Mouse (Mus musculus): ENCODE results near the gene Sparc.
"Not testable (repeated sequence)": the region's sequence is repeated elsewhere in the genome, so short reads cannot be mapped to it uniquely, and the experiment has no call there.

The Sparc gene

GRCm38 (mm10) chr11:55436089-55436488, 13.1 kb upstream of the Sparc start:
- no peak for DNase-seq (ENCODE audit: low spot score in 2 of 2)

DNA sequence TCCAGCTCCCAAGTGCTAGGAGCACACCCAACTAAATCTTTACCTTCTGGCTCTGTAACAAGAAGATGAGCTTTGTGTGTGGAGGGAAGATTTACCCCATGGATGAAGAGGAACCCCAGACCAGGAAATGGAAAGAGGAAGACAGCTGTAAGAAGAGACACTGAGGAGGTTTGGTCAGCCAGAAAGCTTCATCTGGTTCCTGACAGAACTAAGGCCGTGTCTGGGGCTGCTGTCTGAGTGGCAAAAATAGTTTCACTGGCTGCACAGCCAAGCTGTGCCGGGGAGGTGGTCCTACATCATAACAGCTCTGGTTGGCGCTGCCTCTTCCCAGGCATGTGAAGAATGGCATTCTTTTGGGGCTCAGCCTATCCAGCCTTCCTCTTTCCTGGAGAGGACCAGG, 10.0 kb upstream of the Sparc start:
- no peak for DNase-seq (ENCODE audit: low spot score in 2 of 2)

DNA sequence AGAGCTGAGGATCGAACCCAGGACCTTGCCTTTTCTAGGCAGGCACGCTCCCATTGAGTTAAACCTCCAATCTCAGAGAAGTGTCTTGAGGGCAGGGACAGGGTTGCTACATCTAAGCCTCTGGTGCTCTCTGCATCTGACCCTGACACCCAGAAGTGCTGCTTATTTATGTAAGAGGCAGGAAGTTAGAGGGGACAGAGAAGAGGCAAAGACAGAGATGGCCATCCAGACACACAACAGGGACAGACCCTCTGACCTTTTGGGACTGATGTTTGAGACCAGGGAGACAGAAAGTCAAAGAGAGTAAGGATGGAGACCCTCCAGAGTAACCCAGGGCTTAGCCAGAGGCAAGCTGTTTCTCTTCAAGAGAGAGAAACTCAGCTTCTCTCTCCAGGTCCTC, 7.0 kb upstream of the Sparc start:
- DNase-seq (ENCODE audit: low spot score in 2 of 2) = no peak

GRCm38 (mm10) chr11:55428186-55429012, 5.4 kb upstream of the Sparc start:
- DNase-seq (ENCODE audit: low spot score in 2 of 2) = no peak

DNA sequence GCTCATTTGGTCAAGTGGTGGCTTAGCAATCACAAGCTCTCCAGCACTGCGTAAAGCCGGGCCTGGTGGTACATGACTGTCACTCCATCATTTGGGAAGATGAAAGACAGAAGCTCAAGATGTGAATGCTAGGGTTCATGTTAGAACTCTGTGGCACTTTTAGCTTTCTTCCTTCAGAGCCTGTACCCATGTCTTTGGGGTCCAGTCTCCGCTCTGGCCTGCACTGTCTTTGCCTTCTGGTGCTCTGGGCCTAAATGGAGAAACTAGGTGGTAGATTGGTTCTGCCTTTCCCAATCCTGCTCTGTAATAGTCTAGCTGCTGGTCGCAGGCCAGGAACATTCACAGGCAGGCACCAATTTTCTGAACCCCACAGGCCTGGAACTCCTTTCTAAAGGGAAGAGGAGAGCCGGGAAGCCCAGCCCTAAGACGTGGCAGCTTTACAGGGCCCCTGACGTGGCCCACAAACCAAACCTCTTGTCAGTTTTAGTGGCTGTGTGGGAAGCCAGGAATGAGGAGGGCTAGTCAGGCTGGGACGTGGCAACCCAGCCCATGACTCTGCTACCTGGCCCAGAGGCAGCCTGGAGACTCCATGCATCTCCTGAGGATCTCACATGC, 1.9 kb upstream of the Sparc start:
- no peak for DNase-seq (ENCODE audit: low spot score in 2 of 2)

GRCm38 (mm10) chr11:55423756-55424155, 773 bp upstream of the Sparc start:
- DNase-seq (ENCODE audit: low spot score in 2 of 2) = peak; percentile 25 to 34

DNA sequence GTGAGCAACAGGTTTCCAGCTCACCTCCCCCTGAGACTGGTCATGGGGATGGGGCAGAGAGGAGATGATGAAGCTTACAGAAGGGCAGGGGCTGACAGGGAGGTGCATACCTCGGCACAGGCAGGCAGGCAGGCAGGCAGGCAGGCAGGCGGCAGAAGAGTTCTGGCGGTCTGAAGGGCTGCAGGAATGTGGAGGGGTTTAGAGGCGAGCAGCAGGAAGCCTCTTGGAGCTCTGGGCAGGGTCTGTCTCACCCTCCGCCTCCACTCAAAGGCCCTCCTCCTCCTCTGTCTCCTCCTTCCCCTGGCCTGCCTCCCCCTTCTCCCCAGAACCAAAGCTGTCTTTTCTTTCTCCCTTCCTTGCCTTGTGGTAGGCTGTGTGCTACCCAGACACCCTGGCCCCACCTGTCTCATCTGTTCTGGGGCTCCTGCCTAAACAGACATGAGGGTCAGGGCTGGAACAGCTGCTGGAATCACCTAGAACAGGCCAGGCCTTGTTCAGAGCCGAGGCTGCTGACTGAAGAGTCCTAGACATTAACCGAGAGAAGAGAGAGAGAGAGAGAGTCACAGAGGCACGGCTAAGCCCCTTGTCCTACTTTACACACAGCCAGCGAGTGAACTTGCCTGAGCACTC, 3.2 kb downstream of the Sparc start:
- DNase-seq (ENCODE audit: low spot score in 2 of 2) = no peak

- peak in 1 of 2 experiments; percentile 44 for DNase-seq (ENCODE audit: low spot score in 2 of 2)
Measured at GRCm38 (mm10) chr11:55419296-55419677, 3.7 kb downstream of the Sparc start.

- DNase-seq (ENCODE audit: low spot score in 2 of 2) = no peak
Measured at GRCm38 (mm10) chr11:55418704-55419061, 4.3 kb downstream of the Sparc start.

DNA sequence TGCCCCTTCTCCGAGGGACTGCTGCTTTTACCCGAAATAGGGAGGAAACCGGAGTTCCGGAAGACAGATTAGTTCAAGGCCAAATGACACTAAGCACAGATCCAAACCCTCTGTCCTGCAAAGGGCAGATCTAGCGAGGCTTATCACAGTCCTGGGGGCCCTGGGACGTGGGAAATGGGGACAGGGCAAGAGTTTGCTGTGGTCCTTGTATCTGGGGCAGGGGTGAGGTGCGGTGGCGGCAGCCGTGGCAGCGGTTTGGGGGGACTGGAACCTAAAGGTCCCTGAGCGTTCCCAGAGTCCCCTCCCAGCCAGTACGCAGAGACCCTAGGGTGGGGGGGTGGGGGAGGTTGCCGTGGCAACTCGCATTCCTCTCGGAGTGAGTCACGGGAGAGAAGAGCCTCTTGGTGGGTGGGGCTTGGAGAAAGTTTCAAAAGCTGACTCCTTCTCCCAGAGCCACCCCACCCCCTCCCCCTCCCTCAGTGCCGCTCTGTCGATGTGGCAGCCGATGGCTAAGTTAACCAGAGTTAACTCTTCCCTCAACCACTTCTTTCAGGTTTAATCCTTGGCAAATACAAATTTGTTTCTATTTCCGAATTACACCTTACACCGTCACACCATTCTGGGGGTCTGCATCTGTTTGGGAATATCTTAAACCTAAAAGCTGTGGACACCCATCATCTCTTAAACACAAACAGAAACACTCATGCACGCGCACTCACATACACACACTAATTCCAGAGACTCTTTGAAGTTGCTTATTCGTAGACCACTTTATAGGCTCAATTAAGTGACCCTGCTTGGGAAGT, 4.9 kb downstream of the Sparc start:
- no peak for DNase-seq (ENCODE audit: low spot score in 2 of 2)

GRCm38 (mm10) chr11:55416609-55417265, 6.2 kb downstream of the Sparc start:
- DNase-seq (ENCODE audit: low spot score in 2 of 2) = no peak

DNA sequence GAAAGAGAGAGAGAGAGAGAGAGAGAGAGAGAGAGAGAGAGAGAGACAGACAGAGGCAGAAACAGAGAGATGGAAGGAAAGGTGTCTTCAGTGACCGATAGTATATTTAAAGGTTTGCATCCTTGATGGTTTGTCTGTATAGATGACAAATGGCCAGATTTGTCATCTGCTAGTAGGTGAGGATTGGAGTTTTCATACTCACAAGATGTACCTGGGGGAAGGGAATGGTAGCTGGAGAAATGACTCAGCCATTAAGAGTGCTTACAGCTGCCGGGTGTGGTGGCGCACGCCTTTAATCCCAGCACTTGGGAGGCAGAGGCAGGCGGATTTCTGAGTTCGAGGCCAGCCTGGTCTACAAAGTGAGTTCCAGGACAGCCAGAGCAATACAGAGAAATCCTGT, 7.3 kb downstream of the Sparc start:
- not testable (repeated sequence) for DNase-seq (ENCODE audit: low spot score in 2 of 2)

GRCm38 (mm10) chr11:55415036-55415704, 7.8 kb downstream of the Sparc start:
- DNase-seq (ENCODE audit: low spot score in 2 of 2) = no peak

DNA sequence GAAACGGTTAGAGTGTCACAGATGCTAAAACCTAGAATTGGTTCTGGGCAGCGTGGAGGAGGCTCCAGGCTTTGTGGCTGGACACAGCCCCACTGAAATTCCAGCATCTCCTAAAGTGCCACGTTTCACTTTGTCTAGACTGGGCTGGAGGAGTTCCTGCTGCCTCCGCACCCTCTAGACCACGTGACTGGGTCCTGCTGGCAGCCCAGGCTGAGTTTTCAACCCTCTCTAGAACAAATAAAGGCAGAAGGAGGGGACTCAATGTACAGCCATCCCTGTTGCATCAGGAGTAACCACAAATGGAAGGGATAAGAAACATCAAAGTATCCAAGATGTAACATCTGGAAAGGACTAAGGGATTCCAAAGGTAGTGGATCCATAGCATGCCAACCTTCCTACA, 8.7 kb downstream of the Sparc start:
- no peak for DNase-seq (ENCODE audit: low spot score in 2 of 2)

DNA sequence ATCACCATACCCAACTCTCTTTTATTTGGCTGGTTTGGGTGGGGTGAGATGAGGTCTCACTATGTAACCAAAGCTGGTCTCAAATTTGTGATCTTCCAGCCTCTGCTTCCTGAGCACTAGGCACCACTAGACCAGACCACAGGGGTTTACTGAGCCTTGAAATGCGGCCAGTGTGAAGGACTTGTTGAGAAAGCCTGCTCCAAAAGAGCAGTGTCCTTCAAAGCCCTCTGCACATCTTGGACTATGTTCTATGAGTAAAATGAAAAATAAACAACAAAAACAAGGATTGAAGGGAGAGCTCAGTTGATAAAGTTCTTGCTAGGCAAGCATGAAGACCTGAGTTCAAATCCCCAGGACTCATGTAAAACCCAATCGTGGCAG, 9.6 kb downstream of the Sparc start:
- DNase-seq (ENCODE audit: low spot score in 2 of 2) = no peak

DNA sequence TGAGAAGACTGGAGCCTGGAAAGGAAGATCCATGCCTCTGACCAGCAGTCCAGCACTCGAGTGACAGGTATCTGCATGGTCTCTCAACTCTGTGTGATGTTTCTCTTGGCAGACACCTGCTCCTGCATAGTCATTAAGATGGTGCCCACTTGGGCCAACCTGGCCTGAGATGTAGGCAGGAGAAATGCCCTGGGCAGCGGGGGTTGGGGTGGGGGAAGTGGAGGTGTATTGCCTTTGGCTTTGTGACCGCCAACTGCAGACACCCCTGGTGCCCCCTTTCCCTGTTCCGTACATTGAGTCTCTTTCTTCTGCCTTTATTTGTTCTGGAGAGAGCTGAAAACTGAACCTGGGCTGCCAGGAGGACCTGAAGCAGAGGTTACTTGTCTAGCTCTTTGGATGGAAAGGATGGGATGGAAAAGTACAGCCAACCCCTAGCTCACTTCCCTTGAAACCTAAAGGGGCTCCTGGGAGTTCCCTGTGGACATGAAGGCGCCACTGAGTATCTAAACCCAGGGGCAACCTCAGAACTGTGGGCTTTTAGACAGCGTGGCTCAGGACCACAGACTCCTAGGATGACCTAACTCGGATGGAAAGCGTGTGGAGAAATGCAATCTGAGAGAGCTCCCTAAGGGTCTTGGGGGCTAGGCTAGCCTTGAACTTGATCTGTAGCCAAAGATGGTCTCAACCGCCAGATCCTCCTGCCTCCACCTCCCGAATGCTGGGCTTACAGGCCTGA, 10.1 kb downstream of the Sparc start:
- no peak for DNase-seq (ENCODE audit: low spot score in 2 of 2)

- no peak for DNase-seq (ENCODE audit: low spot score in 2 of 2)
Measured at GRCm38 (mm10) chr11:55412034-55412433, 10.9 kb downstream of the Sparc start.

- DNase-seq (ENCODE audit: low spot score in 2 of 2) = no peak
Measured at GRCm38 (mm10) chr11:55410502-55410901, 12.5 kb downstream of the Sparc start.

GRCm38 (mm10) chr11:55410005-55410404, 13.0 kb downstream of the Sparc start:
- DNase-seq (ENCODE audit: low spot score in 2 of 2) = no peak

- DNase-seq (ENCODE audit: low spot score in 2 of 2) = no peak
Measured at GRCm38 (mm10) chr11:55407133-55407532, 15.8 kb downstream of the Sparc start.

Measured in left cerebral cortex, adult 9 months (tissue).